Mouse (Mus musculus): ENCODE measurements around the gene Gm10295.

The Gm10295 gene

DNA sequence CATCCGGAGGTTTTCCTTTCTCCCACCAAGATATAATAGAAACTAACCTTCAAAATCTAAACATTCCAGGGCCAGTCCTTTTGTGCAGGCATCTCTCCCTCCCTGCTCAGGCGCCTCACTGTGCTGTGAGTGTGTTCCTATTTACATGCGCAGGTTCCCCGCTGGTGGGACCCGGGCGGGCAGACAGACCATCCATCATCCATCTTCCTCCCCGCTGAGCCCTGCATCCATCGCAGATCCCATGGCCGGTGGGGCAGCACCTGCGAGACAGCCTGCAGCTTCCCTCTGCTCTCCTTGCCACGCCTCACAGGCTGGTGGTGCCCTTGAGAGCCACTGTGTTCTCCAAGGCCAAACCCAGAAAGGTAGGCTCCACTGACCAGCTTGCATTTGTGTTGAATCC is at the start of gene Gm10295:
TSS of gene Gm10295 (minus strand) at position 122 of the 400 bp plus-strand sequence.
- peak; percentile 81 for DNase-seq (ENCODE audit: low read depth, low spot score)

DNA sequence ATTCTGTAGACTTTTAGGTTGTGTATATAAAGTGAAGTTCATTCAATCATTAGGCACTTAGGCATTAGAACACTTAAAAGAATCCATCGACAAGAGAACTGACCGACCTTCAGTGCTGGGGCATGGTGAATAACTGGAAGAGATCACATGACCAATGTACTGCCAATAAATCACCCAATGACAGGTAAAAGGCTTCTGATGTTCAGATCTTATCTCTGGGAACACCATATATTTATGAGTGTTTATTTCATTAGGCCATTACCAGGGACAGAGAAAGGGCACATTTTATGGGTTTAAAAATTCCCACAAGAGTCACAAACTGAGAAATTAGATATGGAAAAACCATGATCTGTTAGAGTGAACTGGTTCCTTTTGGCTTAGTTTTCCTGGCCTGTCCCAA is 49.7 kb upstream of the Gm10295 start:
- DNase-seq (ENCODE audit: low read depth, low spot score) = no peak

DNA sequence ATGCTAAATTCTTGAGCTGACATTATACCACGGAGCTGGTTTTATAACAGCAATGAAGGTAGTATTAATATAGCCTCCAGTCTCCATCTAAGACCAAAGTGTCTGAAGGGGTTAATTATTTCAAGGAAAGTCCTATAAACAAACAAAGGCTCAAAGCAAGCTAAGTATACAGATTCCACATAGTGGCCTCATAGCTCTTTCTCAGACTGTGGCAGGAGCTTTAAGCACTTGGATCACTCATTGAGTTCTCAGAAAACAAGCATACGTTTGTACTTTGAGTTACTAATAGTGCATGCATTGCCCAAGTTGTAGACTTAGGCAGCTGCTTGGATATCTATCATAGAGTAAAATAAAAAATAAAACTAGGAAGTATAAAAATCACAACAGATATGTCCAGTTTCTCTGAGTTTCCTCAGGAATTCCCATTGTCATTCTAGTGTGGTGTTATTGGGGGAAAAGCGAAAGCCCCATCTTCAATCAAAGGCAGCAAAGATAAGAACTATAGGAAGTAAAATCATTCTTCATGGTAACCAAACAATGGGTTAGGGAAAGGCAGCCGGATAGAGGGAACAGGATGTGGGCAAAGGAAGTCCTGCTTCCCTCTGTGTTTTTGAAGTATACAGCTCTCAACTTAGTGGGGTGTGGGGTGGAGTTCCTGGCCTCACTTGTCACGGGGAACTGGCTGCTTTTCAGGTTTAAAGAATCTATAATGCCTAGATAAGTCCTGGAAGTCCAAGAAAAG is 48.8 kb upstream of the Gm10295 start:
- DNase-seq (ENCODE audit: low read depth, low spot score) = no peak

DNA sequence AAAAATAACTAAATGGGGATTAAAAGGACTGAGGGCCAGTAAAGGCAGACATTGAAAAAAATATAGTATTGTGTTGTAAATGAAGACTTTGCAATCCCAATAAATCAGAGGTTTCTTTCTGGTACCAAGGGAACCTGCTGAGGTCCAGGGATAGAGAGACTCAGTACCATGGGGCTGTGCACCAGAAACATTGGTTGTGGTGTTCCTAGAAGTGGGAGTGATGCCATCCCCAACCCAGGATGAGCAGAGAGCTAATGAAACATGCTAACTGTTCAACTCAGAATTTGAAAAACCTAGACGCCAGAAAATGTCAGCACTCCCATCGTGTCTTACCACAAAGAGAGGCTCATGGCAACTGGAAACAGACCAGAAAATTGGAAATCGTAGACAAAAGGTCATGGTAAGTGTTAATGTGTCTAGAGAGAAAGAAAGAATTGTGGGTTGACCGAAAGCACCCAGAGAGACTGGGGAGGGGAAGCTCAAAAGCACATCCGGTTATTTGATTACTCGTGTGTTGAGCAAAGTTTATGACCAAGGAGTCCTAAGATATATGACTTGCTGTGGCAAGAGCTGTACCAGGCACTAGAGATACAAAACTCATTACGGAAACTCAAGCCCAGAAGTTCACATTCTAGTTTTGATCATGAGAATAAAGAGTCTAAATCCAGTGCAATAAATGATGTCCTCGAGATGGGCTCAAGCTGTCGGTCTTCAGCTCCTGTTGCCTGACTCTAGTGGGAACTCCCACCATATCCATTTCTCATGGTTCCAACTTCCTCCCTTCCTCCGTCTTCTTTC is 47.9 kb upstream of the Gm10295 start:
- DNase-seq (ENCODE audit: low read depth, low spot score) = no peak

GRCm38 (mm10) chr7:71398389-71398788 is 47.1 kb upstream of the Gm10295 start:
- no peak for DNase-seq (ENCODE audit: low read depth, low spot score)

- DNase-seq (ENCODE audit: low read depth, low spot score) = no peak
Measured at GRCm38 (mm10) chr7:71392795-71393341, 41.6 kb upstream of the Gm10295 start.

GRCm38 (mm10) chr7:71391333-71391732 is 40.0 kb upstream of the Gm10295 start:
- peak; percentile 6 for DNase-seq (ENCODE audit: low read depth, low spot score)

GRCm38 (mm10) chr7:71390291-71390690 is 39.0 kb upstream of the Gm10295 start:
- no peak for DNase-seq (ENCODE audit: low read depth, low spot score)

GRCm38 (mm10) chr7:71386050-71386449 is 34.8 kb upstream of the Gm10295 start:
- no peak for DNase-seq (ENCODE audit: low read depth, low spot score)

- DNase-seq (ENCODE audit: low read depth, low spot score) = no peak
Measured at GRCm38 (mm10) chr7:71384921-71385320, 33.6 kb upstream of the Gm10295 start.

- DNase-seq (ENCODE audit: low read depth, low spot score) = peak; percentile 10
Measured at GRCm38 (mm10) chr7:71383341-71384130, 32.3 kb upstream of the Gm10295 start.

GRCm38 (mm10) chr7:71379826-71380825 is 28.8 kb upstream of the Gm10295 start:
- DNase-seq (ENCODE audit: low read depth, low spot score) = no peak

DNA sequence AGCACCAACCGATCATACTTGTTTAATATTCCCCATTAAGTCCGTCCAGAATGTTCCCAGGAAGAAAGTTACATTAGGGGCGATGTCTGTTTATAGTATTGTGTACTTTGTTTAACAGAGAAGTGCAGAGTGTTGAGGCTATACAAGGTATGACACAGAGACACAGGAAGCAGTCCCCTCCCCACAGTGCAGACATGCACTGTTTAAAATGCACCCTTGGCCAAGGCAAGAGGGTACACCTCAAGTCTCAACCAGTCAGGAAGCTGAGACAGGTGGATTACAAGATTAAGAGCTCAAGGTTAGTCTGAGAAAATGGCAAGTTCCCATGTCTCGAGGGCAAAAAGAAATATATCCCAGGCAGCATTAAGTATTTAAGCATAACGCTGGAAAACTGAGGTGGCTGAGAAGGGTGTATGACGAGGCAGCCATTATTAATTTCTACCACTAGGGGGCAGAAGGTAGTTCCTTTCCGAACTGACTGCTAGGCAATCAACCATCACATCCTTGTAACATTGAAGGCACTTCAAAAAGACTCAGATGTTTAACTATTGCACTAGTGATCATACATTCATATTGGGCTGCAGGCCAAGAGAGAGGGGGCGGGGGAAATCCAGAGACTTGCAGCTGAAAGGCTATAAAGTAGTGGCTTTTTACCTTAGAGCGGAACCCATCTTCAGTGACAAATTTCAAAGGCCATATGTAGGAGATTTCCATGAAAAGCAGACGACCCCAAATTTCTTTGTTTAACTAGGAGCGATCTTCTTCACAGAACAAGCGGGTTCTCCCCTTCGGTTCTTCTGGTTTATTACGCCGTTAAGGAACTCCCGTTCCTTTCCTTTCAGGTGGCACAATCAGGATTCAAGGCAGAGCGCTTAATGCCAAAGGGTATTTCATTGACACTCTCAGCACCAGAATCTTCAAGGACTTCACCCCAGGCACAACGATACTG is 27.8 kb upstream of the Gm10295 start:
- DNase-seq (ENCODE audit: low read depth, low spot score) = peak; percentile 59

- DNase-seq (ENCODE audit: low read depth, low spot score) = peak; percentile 6
Measured at GRCm38 (mm10) chr7:71377983-71378382, 26.7 kb upstream of the Gm10295 start.

- DNase-seq (ENCODE audit: low read depth, low spot score) = no peak
Measured at GRCm38 (mm10) chr7:71374059-71374458, 22.8 kb upstream of the Gm10295 start.

DNA sequence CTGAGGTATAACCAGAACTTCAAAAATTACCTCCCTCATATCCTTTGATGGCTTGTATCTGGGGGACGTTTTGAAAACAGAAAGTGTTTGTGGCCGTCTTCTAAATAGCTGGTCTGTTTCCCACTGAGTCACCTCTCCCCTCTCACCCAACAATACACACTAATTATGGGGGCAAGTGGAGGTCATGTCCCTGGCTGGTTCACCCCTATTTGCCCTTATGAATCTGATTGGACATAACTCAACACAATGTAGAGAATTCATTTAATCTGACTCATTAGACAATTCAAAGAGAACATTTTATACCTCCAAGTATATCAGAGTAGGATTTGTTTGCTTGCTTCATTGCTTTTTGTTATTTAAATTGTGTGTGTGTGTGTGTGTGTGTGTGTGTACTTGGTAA is 20.6 kb upstream of the Gm10295 start:
- no peak for DNase-seq (ENCODE audit: low read depth, low spot score)

DNA sequence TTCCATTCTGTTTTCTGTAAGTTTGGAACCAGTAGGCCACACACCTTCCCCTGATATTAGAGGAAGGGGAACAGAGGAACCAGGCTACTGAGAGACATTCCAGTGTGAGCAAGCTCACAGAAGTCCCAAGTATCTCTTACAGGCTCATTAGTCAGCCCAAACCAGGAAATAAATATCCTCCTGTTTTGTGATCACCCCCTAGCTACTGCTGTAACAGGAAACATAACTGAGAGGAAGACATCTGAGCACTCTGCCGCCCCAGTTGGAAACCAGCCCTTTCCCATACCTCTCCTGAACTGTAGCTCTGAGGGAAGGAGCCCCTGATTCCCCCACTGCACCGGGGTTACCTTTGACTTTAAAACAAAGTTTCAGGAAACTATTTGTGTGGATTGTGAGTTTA is 19.5 kb upstream of the Gm10295 start:
- DNase-seq (ENCODE audit: low read depth, low spot score) = no peak

DNA sequence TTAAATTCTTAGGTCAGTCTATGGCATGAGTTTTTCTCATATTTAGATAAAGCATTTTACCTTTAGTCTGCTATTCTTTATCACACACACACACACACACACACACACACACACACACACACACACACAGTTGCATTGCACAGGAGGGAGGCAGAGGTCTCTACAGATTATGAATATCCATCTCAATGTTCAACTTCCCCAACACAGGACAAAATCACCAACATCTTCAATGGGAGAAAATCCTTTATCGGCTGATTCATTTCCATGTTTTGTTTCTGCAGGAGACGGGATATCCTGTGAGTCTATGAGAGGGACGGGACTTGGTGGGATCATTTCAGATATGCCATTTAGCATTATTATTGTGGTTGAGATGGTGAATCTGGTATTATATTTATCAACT is 18.8 kb upstream of the Gm10295 start:
- no peak for DNase-seq (ENCODE audit: low read depth, low spot score)

- no peak for DNase-seq (ENCODE audit: low read depth, low spot score)
Measured at GRCm38 (mm10) chr7:71368543-71369181, 17.4 kb upstream of the Gm10295 start.
